Mouse (Mus musculus) MEL (cell line): Measurements from ENCODE around the gene Stpg1. TPM values are rescaled to one million over a fixed set of nuclear protein-coding genes. Genes with fewer than 3 reads are reported as not detected.
A peak's percentile ranks its signal among the peaks of the same experiment; 100 is the strongest.

Experiments
- DNase-seq: peaks from one replicate; pipeline ENCODE4 v3.0.0; 2011; ENCODE audit warnings: low read depth, low spot score
- H3K27ac ChIP-seq: 2 replicates; pipeline ENCODE4 v1.5.1; 2012; ENCODE audit warnings: low read depth, mild to moderate bottlenecking, control low read depth, low read length, moderate library complexity; ENCODE audit not compliant: control insufficient read depth
- H3K27me3 ChIP-seq, 2 experiments: fragments of 150-350 bp in 1 of 2; sonication (generic) in 1 of 2; 2 replicates each; pipeline ENCODE4 v1.6.1; 2012; ENCODE audit warnings: low read length in 2 of 2, mild to moderate bottlenecking in 2 of 2, improper control_type of control experiment in 1 of 2, moderate library complexity in 1 of 2; ENCODE audit not compliant: insufficient read depth in 2 of 2, control insufficient read depth in 1 of 2
- H3K36me3 ChIP-seq, 2 experiments: 2 replicates each; pipeline ENCODE4 v1.6.1; 2012 to 2014; ENCODE audit warnings: low read length in 2 of 2, improper control_type of control experiment in 1 of 2, inconsistent platforms in 1 of 2, mild to moderate bottlenecking in 1 of 2; ENCODE audit not compliant: insufficient read depth in 2 of 2, control insufficient read depth in 1 of 2
- H3K4me1 ChIP-seq, 2 experiments: fragments of 150-350 bp in 1 of 2; sonication (generic) in 1 of 2; 2 replicates each; pipeline ENCODE4 v1.6.1; 2012; ENCODE audit warnings: low read length in 2 of 2, improper control_type of control experiment in 1 of 2, mild to moderate bottlenecking in 1 of 2; ENCODE audit not compliant: insufficient read depth in 2 of 2, control insufficient read depth in 1 of 2
- H3K4me3 ChIP-seq, 2 experiments: fragments of 150-350 bp in 1 of 2; sonication (generic) in 1 of 2; 2 replicates each; pipeline ENCODE4 v1.5.1; 2012; ENCODE audit warnings: low read depth in 2 of 2, low read length in 2 of 2, mild to moderate bottlenecking in 2 of 2, moderate library complexity in 2 of 2, control low read depth in 1 of 2, improper control_type of control experiment in 1 of 2; ENCODE audit not compliant: control insufficient read depth in 1 of 2, insufficient read depth in 1 of 2
- H3K79me2 ChIP-seq: 2 replicates; pipeline ENCODE4 v1.6.1; 2012; ENCODE audit warnings: mild to moderate bottlenecking, low read length, moderate library complexity; ENCODE audit not compliant: control insufficient read depth, poor library complexity, insufficient read depth
- H3K9ac ChIP-seq: 2 replicates; pipeline ENCODE4 v1.6.1; 2012; ENCODE audit warnings: low read depth, mild to moderate bottlenecking, control low read depth, low read length, moderate library complexity; ENCODE audit not compliant: control insufficient read depth, poor library complexity, severe bottlenecking
- H3K9me3 ChIP-seq: fragments of 150-350 bp; sonication (generic); replicated peaks from 2 replicates; pipeline ENCODE4 v1.6.1; 2012; ENCODE audit warnings: mild to moderate bottlenecking, low read length, improper control_type of control experiment, moderate library complexity; ENCODE audit not compliant: insufficient read depth
- BHLHE40 ChIP-seq: IDR thresholded peaks from 2 replicates; pipeline ENCODE4 v1.6.1; 2012; ENCODE audit warnings: low read depth, mild to moderate bottlenecking, inconsistent platforms, low read length, improper control_type of control experiment, borderline replicate concordance
- CHD1 ChIP-seq: IDR thresholded peaks from 2 replicates; pipeline ENCODE4 v1.6.1; 2012; ENCODE audit warnings: low read depth, mild to moderate bottlenecking, inconsistent platforms, low read length, improper control_type of control experiment
- CHD2 ChIP-seq: IDR thresholded peaks from 2 replicates; pipeline ENCODE4 v1.6.1; 2011; ENCODE audit warnings: low read length, improper control_type of control experiment
- E2F4 ChIP-seq: IDR thresholded peaks from 2 replicates; pipeline ENCODE4 v1.6.1; 2011; ENCODE audit warnings: low read depth, low read length, improper control_type of control experiment, borderline replicate concordance
- GABPA ChIP-seq: IDR thresholded peaks from 2 replicates; pipeline ENCODE4 v1.6.1; 2012; ENCODE audit warnings: low read depth, mild to moderate bottlenecking, inconsistent platforms, low read length, improper control_type of control experiment, moderate library complexity
- GATA1 ChIP-seq: IDR thresholded peaks from 2 replicates; pipeline ENCODE4 v1.6.1; 2011; ENCODE audit warnings: low read depth, low read length, improper control_type of control experiment
- HCFC1 ChIP-seq: IDR thresholded peaks from 2 replicates; pipeline ENCODE4 v1.6.1; 2012; ENCODE audit warnings: low read depth, mild to moderate bottlenecking, inconsistent platforms, low read length, improper control_type of control experiment, moderate library complexity
- JUND ChIP-seq: IDR thresholded peaks from 2 replicates; pipeline ENCODE4 v1.6.1; 2011; ENCODE audit warnings: low read depth, mild to moderate bottlenecking, improper control_type of control experiment, low read length
- MAX ChIP-seq: IDR thresholded peaks from 2 replicates; pipeline ENCODE4 v1.6.1; 2011; ENCODE audit warnings: low read length, improper control_type of control experiment
- MEF2A ChIP-seq: IDR thresholded peaks from 2 replicates; pipeline ENCODE4 v1.6.1; 2014; ENCODE audit warnings: low read depth, mild to moderate bottlenecking, inconsistent platforms, low read length, improper control_type of control experiment; ENCODE audit not compliant: poor library complexity, insufficient replicate concordance, severe bottlenecking; ENCODE audit errors: extremely low read depth
- MXI1 ChIP-seq: IDR thresholded peaks from 2 replicates; pipeline ENCODE4 v1.6.1; 2011; ENCODE audit warnings: mild to moderate bottlenecking, low read depth, low read length, improper control_type of control experiment
- MYB ChIP-seq: IDR thresholded peaks from 2 replicates; pipeline ENCODE4 v1.6.1; 2011; ENCODE audit warnings: mild to moderate bottlenecking, low read depth, low read length, improper control_type of control experiment
- MYC ChIP-seq: IDR thresholded peaks from 2 replicates; pipeline ENCODE4 v1.6.1; 2011; ENCODE audit warnings: low read depth, mild to moderate bottlenecking, low read length, improper control_type of control experiment, moderate library complexity
- NELFE ChIP-seq: IDR thresholded peaks from 2 replicates; pipeline ENCODE4 v1.6.1; 2011; ENCODE audit warnings: low read depth, low read length, improper control_type of control experiment
- POLR2AphosphoS2 ChIP-seq: IDR thresholded peaks from 2 replicates; pipeline ENCODE4 v1.6.1; 2011; ENCODE audit warnings: low read length, improper control_type of control experiment
- POLR2AphosphoS5 ChIP-seq: IDR thresholded peaks from 2 replicates; pipeline ENCODE4 v1.6.1; 2012; ENCODE audit warnings: low read depth, borderline replicate concordance, mild to moderate bottlenecking, inconsistent platforms, low read length, moderate library complexity, mixed read lengths
- RAD21 ChIP-seq: IDR thresholded peaks from 2 replicates; pipeline ENCODE4 v1.6.1; 2011; ENCODE audit warnings: mild to moderate bottlenecking, low read depth, low read length, improper control_type of control experiment
- SMC3 ChIP-seq: IDR thresholded peaks from 2 replicates; pipeline ENCODE4 v1.6.1; 2011; ENCODE audit warnings: low read depth, low read length, improper control_type of control experiment
- TBP ChIP-seq: IDR thresholded peaks from 2 replicates; pipeline ENCODE4 v1.8.0; 2011; ENCODE audit warnings: low read depth, low read length, improper control_type of control experiment
- UBTF ChIP-seq: IDR thresholded peaks from 2 replicates; pipeline ENCODE4 v1.6.1; 2012; ENCODE audit warnings: low read depth, mild to moderate bottlenecking, inconsistent platforms, low read length, improper control_type of control experiment, moderate library complexity, borderline replicate concordance; ENCODE audit not compliant: insufficient read depth
- ZKSCAN1 ChIP-seq: IDR thresholded peaks from 2 replicates; pipeline ENCODE4 v1.6.1; 2012; ENCODE audit warnings: low read depth, mild to moderate bottlenecking, inconsistent platforms, low read length, improper control_type of control experiment, moderate library complexity
- ZMIZ1 ChIP-seq: IDR thresholded peaks from 2 replicates; pipeline ENCODE4 v1.6.1; 2012; ENCODE audit warnings: low read depth, mild to moderate bottlenecking, inconsistent platforms, low read length, improper control_type of control experiment, moderate library complexity
- polyA plus RNA-seq, 2 experiments: library from polyadenylated mRNA; stranded (reverse) in 1 of 2; unstranded in 1 of 2; fragments of >175 nt in 1 of 2; fragments of >200 nt in 1 of 2; gene quantifications; 2 replicates each; pipeline versions ENCODE4 v1.2.1 to v1.2.4; 2012; ENCODE audit warnings: low replicate concordance in 2 of 2, low read depth in 1 of 2; ENCODE audit not compliant: insufficient read length in 2 of 2, insufficient read depth in 1 of 2, missing spikeins in 1 of 2
- total RNA-seq: library from RNA; depleted of rRNA; stranded (reverse); fragments of 300-350 nt; gene quantifications from 2 replicates; pipeline ENCODE4 v1.2.3, GENCODE M21; 2012

Gene Stpg1
- total and polyA plus RNA-seq, 3 experiments: 0.21 TPM; not detected in 2

DNA sequence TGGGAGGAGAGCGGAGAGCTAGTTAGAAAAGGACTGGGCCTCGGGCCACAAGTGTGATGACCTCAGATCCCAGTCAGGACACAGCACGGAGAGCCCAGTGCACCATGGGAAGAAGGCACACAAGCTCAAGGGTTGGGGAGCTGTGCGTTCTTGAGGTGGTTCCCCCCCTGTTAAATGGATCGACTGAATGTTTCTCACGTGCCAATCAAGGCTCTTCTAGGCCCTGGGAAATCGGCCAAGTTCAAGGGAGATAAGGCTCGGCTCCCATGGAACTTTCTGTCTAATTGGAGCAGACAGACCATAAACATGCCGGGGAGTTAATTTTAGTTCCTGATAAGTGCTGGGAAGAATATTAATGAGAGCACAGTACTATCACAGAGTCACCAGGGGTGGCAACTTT lies 70.8 kb downstream of the Stpg1 start (continued):
- no peak for TF ChIP-seq HCFC1
- no peak for TF ChIP-seq E2F4

DNA sequence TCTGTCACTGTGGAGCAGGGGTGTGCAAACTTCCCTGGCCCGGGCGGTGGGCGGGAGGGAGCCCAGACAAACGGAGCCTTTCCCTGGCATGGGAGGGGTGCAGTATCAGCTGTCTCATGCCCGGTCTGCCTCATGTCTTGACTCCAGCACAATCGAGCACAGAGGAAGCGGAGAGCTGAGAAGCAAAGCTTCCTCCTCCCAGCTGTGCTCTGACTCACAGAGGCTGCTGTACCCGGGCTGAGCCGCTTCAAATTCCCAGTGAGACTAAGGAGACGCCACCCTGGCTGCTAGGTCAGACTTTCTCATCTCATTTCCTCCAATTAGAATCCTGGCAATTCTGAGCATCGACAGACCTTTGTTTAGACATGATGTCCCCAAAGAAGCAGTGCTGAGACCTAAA lies 72.5 kb downstream of the Stpg1 start:
- Histone ChIP-seq H3K4me3 (no peak overlapping the region), H3K9me3 (no peaks in the 10 kb centered on the region), H3K27me3 (peaks cover 0 to 2% of the 10 kb centered on the region in 2 experiments; a peak in 2 of 4 replicates), H3K36me3 (peaks cover 0 to 11% of the 10 kb centered on the region in 2 experiments; a peak in 2 of 4 replicates), H3K9ac (no peak overlapping the region), H3K79me2 (no peaks in the 10 kb centered on the region), H3K27ac (no peak overlapping the region), H3K4me1 (peaks cover 3 to 28% of the 10 kb centered on the region in 2 experiments; a peak in 3 of 4 replicates)
- DNase-seq: peak; percentile 35
- TF ChIP-seq TBP: no peak
- TF ChIP-seq MXI1: no peak
- no peak for TF ChIP-seq BHLHE40
- TF ChIP-seq MYB: no peak
- no peak for TF ChIP-seq HCFC1
- no peak for TF ChIP-seq CHD2
- no peak for TF ChIP-seq ZMIZ1
- TF ChIP-seq MAX: no peak

DNA sequence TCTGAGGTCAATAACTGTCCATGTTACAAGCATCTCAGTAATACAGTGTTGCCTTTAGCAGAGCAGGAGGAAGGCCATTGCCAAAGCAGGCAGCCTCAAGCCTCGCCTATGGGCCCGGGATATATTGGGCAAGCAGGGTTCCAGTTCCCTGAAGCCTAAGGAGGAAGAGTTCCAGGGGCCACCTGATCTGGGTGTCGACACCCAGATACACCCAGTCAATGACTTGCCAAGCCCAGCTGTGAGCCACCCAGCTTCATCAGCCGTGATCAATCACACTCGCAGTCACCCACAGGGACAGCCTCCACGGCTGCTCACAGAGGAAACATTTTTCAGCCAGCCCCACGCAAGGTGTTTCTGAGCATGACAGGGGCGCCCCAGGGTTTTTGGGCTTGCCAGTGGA lies 72.9 kb downstream of the Stpg1 start:
- no peak for DNase-seq

DNA sequence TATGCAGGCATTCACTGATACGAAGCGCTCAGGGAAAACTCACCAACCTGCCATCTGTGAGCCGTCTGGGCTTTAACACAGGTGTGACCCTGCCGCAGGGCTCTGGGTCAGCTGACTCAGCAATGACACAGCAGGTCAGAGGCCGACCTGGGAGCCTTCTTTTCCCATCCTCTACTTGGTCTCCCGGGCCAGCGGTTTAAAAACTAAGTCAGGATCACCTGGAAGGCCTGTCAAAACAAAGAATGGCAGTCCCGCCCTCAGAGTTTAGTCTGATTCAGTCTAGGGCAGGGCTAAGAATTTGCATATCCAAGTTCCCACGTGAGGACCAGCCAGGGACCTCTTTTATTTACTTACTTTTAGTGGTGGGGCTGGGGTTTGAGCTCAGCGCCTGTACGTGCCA lies 74.6 kb downstream of the Stpg1 start:
- H3K4me1 ChIP-seq: peaks cover 3 to 29% of the 10 kb centered on the region in 2 experiments; a peak in 3 of 4 replicates
- H3K27me3 ChIP-seq: peaks cover 0 to 2% of the 10 kb centered on the region in 2 experiments; a peak in 1 of 4 replicates
- H3K36me3 ChIP-seq: peaks cover 0 to 11% of the 10 kb centered on the region in 2 experiments; a peak in 2 of 4 replicates
- H3K27ac ChIP-seq: no peak overlapping the region
- TF ChIP-seq NELFE (no peak), MYC (no peak), RAD21 (no peak), GATA1 (no peak), MEF2A (no peak), ZKSCAN1 (no peak)
- TF ChIP-seq, all 39 proteins: peak for 0
- no peak for DNase-seq
- H3K79me2 ChIP-seq: no peaks in the 10 kb centered on the region
- H3K9me3 ChIP-seq: no peaks in the 10 kb centered on the region
- no peak overlapping the region for H3K4me3 ChIP-seq
- no peak overlapping the region for H3K9ac ChIP-seq

More for the DNA sequence above, 72.9 kb downstream of the Stpg1 start:
- Histone ChIP-seq H3K27me3 (peaks cover 0 to 2% of the 10 kb centered on the region in 2 experiments; a peak in 2 of 4 replicates), H3K4me1 (peaks cover 3 to 29% of the 10 kb centered on the region in 2 experiments; a peak in 3 of 4 replicates), H3K79me2 (no peaks in the 10 kb centered on the region), H3K9me3 (no peaks in the 10 kb centered on the region), H3K27ac (no peak overlapping the region), H3K36me3 (peaks cover 0 to 11% of the 10 kb centered on the region in 2 experiments; a peak in 2 of 4 replicates), H3K9ac (no peak overlapping the region), H3K4me3 (no peak overlapping the region)
- TF ChIP-seq UBTF (no peak), JUND (no peak), POLR2AphosphoS5 (no peak), POLR2AphosphoS2 (no peak), CHD1 (no peak), MEF2A (no peak), GABPA (no peak), NELFE (no peak), SMC3 (no peak)
